Mouse (Mus musculus) cerebellum, adult 11 months (tissue): ENCODE data around the gene Ptprk.

Source experiments
- DNase-seq: peaks from one replicate; pipeline ENCODE4 v3.0.0; 2022

The Ptprk gene

DNA sequence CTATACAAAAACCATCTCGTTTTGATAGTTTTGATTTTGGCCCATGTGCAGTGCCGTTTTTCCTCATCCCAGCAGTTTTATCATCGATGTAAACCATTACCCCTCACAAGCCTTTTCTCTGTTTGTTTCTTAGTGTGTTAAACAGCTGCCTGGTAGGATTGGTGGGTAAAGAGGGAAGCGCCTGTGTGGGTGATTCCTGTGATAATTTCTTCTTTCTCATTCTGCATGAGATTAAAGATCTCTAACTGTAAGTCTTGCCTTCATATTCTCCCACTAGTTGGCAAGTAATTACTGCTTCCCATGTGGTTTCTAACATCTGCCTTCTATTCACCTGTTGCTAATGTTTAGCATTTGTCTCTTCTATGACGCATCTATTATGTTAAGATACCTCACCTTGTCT, 116.8 kb downstream of the Ptprk start:
- DNase-seq = no peak

DNA sequence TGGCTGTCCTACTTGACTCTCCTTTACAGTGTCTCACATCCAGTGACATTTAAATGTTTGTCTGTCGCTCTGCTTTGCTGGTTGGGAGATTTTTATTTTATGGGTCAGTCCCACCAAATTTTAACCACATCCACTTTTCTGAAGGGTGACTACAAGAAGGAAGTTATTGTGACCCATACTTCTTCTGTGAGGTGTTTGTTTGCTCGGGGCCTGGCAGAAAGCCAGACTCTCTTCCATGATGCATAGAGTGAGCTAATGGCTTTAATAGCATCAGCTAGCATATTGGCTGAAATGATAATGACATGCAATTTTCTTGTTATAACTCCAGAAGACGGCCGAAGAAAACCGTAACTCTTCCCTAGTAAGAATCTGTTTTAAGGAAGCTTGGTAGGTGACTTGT, 119.0 kb downstream of the Ptprk start:
- DNase-seq = no peak

DNA sequence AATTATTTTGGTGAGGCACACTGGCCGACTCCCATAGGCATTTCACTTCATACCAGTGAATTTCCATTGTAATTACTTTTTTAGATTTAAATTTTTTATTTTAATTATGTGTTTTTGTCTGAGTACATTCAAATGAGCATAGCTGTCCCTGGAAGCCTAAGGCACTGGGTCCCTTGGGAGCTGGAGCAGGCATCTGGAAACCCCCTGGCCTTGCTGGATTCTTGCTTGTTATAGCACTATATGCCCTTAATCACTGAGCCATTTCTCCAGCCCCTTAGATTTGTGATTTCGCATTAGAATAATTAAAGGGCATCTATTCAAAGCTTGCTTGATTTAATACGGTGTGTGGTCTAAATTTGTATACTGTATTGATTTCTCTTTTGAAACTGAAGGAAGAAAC, 126.0 kb downstream of the Ptprk start:
- DNase-seq = no peak

DNA sequence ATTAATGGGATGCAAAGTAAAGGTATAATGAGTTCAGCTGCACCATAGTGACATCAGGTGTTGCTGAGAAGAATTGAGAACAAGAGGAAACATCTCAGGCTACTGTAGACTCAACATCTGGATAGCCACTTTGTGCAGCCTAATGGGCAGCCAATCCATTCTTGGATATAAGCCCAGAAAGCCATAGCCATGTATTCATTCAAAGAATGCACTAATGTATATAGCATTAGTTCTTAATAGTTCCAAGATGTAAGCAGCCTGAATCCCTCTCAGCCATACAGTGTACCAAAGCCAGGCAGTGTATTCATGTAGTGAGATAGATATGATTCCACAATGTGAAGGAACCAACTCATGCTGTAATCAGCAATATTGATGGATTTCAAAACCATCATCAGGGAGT, 134.8 kb downstream of the Ptprk start:
- no peak for DNase-seq

DNA sequence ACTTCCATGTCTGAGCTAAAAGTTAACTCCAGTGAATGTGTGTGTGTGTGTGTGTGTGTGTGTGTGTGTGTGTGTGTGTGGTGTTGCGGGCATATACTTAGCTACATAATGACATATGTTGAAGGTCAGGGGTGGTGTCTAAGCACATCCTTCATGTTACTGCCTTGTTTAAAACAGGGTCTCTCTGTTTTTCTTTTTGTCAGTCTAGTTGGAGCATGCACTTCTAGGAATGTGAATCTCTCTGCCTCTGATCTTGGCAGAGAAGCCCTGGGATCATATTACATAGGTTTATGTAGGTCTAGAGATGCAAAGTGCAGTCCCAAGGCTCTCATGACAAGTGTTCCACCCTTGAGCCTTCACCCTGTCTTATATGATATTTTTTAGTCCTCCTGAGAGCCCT, 137.5 kb downstream of the Ptprk start:
- DNase-seq = no peak

DNA sequence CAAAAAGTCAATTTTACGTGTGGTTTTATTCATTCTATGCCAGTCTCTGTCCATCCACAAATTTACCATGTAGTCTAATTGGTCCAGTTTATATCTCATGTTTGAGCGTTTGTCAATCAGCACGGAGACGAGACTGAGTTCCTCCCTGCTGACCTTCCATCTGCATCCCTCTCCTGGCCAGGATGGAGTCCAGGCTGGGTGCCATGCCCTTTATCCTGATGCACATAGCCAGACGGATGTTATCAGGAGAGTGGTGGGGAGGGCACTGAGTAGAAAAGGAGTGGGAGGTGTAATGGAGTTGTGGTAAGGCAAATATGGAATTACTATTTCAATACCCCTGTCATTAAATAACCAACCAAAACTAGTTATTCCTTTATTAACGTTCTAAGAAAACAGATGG, 140.5 kb downstream of the Ptprk start:
- DNase-seq = peak; percentile 13

DNA sequence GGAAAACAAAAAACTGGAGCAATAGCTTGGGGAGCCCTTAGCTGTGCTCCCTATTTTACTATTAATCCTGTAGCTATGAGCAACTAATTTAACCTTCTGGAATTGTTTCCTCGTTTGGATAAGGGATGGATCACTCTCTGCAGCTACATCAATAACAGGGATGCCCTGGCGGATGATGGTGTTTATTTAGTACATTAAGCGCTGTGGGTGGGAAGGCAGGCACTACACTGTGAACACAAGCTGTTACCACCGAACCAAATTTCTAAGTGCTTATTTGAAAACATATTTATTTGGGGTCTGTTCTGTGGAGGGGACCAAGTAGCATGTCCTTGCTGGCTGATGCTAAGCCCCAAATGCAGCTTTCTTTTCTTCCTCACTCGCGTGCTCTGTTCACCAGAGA, 149.0 kb downstream of the Ptprk start:
- DNase-seq = no peak

DNA sequence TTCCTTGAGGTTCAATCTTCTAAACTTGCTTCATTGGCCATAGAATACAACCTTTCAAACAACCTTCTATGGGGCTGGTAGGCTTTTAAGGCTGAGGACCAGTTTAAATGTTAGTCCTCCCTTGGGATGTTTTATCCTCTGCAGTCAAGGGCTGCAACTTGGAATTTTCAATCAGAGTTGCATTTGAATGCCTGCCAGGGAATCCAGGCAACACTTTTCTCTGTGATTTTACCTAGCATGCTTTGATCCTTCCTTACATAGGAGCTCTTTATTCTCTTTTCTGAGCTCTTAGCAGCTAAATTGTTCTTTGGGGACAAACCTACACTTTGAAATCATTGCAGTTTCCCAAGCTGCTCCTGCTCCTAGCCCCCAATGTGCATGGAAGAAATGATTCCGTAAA, 149.8 kb downstream of the Ptprk start:
- DNase-seq = no peak

DNA sequence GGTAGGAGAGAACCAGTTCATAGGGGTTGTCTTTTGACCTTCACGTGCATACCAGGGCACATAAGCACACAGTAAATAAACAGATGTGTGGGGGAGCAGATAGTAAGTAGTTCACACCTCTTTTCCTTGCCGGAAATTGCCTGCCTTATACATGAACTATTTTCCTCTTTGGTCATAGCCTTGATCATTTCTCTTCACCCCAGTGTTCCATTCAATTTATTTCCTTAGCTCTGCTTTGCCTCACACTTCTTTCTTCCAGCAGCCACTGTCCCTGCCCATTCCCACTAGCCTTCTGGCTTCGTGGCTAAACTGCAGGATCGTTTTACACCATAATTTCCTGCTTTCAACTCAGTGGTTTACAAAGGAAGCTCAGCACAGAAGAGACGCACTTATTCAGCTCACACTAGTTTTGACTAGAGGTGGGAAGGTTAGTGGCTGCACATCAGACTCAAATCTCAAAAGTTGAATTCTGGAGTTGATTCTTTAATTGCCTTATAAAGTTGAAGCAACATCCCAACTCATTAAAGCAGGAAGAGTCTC, 151.0 kb downstream of the Ptprk start:
- DNase-seq = no peak

DNA sequence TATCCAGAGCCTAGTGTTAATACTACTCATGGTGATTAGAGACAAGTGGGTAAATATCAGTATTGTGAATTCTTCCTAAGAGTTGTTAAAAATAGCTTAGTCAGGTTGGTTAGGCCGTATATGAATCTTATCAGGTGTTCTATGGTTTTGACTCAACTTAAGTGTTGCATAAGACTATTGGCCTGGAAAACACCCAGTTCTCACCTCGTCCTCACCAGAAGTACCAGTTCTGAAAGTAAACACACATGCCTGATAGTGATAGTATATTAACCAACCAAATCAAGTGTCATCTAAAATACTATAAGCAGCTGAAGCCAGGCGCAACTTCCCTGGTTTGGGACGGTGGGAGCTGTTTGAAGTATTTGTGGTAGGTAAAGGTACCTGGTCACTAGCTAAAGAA, 153.1 kb downstream of the Ptprk start:
- no peak for DNase-seq

DNA sequence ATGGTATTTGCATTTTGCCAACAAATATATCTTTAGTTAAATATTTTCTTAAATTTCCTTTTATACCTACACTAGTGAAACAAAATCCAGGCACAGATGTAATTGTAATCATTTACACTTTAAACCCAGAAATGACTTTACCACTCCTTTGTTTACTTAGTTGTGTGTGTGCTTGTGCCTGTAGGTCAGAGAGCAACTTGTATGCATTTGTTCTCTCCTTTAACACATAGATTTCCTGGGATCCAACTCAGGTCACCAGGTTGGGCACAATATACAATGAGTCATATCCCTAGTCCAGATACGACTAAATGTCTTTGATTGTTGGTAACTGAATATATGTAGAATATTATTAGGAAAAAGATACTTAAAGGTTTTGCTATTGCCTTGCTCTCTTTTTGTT, 153.6 kb downstream of the Ptprk start:
- no peak for DNase-seq

DNA sequence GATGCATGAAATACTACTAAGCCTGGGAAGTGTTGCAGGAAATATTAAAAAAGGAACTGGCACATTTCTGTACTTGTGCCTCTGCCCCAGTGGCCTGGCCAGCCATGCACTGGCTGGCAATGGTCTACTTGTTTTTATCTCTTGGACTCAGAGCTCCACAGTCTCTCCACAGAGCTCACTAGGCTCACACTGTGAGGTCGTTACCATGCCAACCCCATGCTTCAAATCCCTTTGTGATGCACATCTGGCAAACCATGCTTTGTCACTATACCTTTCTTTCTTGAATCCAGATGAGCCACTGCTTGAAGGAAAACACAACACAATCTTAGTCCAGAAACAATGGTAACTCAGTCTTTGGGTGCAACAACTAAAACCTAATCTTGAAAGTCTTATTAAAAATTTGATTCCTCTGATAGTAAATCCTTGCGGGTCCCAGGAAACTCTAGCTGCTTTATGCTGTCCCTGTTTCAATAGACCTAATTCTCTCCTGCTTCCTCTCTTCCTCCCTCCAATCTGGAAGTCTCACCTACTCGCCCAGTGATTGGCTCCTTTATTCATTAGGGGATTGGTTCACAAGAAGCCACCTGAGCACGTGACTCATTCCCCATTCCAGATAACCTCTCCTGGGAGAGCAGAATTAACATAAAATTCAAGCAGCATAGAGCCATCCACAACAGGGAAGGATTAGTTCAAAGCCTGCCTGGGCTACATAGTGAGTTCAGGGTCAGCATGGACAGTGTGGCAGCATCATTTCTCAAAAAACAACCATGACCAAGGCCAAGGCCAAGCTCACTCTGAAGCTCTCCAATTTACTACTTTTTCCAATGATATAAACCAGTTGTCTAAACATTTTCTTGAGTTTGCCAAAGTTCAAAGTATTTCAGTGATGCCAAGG, 157.9 kb downstream of the Ptprk start:
- no peak for DNase-seq

DNA sequence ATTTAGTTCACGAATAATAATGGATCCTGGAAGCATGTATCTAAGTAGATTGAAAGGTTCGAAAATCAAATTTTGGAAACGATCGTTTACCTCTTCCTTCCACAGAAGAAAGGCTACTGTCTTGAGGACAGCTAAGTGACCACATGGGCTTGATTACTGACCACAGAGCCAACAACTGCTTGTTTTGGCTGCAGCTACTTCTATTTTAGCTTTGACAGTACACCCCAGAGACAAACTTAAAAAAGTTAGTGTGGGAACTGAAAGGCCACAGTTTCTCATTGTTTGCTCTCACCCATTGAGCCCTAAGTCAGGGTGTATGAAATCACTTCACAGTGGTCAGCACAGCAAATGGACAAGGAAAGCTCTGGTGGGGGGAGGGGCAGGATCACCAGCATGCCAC, 174.4 kb downstream of the Ptprk start:
- DNase-seq = no peak

DNA sequence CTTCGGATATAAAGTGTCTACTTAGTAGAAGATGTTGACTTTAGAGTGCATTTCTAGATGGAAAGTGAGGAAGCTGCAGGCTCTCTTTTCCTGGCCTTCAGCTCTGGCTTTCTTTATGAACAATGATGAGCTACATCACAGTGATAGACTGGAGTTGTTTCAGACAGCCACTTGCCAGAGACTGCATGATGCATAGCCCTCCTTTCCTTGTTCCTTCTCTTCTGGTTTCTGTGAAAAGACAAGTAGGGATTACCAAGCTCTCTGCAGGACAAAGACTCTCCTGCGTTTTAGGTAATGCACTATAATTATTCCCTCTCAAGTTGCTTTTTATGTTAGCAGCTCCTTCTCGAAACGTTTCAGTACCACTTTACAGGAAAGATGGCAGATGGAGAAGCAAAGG, 176.8 kb downstream of the Ptprk start:
- DNase-seq = no peak

DNA sequence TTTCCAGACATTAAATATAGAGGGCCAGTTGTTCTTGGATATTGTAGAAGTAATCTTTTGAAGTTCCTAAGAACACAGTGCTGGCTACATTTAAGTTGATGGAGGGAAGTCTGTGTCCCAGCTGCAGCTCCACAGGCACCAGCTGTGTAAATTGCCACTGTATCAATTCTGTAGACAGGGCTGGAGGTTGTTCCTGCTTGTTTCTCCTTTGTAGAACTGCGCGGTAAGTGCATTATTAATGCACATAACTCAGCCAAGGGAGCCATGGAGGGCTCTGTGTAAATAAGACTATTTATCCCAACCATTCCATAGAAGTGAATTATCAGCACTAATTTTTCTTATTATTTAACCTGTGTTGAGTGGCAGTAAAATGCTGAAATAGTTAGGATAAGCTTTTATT, 186.0 kb downstream of the Ptprk start:
- DNase-seq = no peak

DNA sequence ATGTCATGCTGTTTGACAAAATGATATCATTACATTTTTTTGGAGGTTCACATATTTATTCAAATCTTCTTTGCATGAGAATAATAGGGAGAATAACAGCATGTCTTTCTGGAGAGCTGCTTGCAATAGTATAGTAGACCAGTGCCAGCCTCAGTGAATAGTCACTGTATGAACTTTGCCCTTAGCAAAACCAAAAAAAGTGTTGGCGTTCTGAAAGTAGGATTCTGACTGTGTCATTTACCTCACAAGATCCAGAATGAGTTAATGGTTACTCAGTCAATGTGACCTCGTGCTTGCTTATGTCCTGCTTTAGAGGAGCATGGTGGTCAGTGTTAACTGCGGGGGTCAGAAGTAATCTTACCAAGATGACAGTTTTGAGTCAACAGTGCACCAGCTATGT, 187.5 kb downstream of the Ptprk start:
- no peak for DNase-seq

DNA sequence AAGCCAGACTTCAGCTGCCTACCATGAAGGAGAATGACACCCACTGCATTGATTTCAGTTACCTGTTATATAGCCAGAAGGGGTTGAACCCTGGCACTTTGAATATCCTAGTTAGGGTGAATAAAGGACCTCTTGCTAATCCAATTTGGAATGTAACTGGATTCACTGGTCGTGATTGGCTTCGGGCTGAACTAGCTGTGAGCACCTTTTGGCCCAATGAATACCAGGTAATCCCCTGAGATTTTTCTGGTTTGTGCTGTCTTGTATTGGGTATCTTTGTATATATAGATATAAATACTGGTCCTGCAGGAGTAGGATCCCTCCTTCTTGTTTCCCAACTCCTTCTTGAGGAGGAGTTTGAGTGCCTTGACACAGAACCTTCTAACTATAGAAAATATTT, 188.9 kb downstream of the Ptprk start:
- no peak for DNase-seq

DNA sequence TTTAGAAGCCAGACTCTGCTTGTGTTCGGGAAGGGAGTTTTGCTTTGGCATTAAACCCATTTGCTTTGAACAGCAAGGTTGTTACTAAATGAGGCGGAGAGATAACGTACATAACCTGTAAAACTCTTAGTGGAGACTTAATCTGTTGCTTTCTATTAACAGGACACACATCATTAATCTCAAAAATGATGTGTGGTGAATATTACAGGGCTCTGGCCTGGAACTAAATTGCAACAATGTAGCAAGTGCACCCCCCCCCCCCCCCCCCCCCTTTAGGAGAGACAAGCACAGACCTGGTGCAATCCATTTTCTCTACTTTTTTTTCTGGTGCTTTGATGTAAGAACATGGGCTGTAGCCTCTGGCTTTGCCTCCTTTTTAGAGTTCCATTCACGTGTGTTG, 195.7 kb downstream of the Ptprk start:
- no peak for DNase-seq

DNA sequence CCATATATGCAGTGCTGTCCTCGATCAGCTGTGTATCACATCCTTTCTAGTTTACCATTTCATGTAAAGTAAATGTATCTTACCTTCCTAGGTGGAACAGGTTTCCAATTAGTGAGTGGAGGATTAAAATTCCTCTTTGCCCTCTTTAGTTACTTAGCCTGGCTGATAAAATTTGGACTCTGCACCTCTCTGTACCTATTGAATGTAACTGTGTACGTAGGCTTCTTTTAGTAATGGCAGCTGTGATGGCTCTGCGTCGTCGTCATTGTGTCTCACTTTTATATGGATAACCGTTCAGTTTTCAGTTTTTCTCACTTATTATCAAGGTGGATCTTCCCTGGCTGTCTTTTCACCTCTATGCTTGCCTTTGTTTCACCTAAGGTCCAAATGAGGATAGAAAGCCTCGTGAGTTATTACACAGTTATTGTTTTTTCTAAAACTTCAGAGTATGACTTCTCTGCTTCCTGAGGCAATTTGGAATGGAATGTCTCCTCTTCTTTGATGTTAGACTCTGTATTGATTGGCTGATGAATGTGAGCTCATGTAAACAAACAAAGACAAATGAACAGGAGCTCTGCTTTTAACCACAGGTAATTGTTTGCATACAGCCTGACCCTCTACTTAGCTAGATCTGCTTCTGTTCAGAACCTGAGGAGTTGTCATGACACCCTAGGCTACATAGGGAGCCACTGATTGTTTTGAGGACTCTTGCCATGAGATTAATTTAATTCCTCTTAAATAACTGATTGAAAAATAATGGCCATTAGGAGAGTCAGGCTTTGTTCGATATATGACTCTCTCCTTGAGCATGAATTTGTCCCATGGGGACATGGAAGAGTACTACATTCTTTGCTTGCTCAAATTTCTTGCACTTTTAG, 197.3 kb downstream of the Ptprk start:
- DNase-seq = no peak

DNA sequence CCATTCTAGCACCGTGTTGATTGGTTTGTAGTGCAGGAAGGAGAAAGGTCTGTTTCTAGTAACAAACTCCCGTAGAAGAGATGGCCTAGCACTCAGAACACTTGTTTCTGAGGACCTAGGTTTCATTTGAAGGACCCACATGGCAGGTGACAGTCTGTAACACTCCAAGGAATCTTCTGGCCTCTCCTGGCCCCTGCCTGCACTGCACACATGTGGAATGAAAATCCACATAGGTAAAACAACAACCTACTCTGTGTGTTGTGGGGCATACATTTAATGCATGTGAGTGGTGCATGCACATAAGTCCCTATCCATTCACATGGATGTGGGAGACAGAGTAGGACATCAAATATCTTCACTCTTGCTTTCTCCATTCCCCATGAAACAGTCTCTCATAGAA, 204.1 kb downstream of the Ptprk start:
- DNase-seq = no peak

DNA sequence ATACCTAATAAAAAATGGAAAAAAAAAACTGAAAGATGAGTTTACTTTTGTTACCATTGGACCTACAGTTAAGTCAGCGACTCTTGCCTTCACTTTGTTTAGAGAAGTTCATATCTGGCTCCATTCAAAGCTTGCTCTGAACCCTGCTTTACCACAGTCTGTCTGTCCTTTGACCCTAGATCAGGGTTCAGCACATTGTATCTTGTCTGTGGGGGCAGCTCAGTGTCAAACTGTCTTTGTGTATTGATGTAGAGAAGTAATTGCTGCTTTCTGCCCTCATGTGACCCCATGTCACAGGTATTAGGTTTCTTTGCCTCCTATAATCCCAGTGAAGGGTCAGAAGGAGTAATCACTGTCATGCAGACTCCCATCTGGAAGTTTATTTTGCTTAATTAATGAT, 222.9 kb downstream of the Ptprk start:
- DNase-seq = no peak

DNA sequence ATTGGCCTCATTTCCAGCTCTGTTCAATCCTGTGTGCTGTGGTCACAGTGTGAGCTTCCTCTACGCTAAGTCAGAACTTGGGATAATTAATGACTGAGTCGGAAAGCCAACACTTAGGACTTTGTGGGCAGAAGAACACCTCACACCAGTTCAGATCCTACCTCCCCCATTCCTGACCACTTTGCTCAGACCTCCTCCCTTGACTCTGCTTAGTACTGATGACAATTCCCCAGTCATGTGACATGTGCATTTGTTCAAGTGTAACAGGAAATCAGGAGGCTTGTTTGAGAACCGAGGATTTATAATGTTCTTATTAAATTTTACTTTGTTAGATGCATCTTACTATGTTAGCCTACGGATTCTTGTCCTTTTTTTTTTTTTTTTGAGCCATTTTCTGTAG, 224.6 kb downstream of the Ptprk start:
- no peak for DNase-seq

DNA sequence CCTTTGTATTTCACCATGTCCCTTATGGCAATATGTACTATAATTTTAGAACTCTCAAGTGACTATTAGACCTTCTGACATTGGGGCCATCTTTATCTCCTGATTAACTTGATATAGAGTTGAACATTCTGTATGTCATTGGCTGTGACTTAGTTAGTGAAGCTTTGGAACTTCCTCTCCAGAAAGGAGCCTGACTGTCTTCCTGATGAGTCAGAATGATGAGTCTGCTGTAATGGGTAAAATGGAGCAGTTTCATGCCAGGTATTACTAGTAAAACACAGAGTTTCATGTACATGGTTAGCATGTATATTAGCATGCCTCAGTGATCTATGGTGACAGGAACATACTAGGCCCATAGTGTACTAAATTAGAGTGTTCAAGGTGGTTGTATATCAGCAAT, 229.2 kb downstream of the Ptprk start:
- no peak for DNase-seq

DNA sequence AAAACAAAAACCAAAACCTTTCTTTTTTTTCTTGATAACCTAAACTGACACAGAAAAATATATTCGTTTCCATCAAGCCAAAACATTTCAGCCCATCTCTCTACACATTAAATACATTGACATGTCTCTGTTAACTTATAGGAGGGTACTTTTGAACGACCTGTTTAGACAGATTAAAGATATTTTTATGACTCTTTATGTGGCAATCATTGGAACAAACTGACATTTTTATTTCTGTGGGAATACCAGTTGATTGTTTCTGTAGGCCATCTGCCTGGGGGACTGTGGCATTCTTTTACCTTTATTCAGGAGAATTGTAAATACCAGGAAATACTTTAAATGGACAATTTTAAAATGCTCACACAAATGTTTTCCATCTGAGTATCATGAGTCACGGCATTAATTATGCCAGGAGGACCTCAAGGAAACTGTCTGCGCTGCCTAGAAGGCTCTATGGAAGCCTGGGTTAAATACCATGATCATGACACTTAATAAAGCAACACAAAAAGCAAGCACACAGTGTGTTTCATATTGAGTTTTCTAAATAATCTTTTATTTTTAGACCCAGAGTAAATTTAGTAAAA, 229.8 kb downstream of the Ptprk start:
- DNase-seq = no peak
